Mouse (Mus musculus): ENCODE results near the gene Sf3a1.
A peak's percentile ranks its signal among the peaks of the same experiment; 100 is the strongest.
"Not testable (repeated sequence)": the region's sequence is repeated elsewhere in the genome, so short reads cannot be mapped to it uniquely, and the experiment has no call there.

The Sf3a1 gene

GRCm38 (mm10) chr11:4159808-4160708 lies at the start of gene Sf3a1, which contains the start of gene Ccdc157:
TSS of gene Sf3a1 (plus strand) at chr11:4160350.
TSS of gene Ccdc157 (minus strand) at chr11:4160293.
- DNase-seq (ENCODE audit: low spot score in 2 of 2), result peak; percentile 93 to 96

GRCm38 (mm10) chr11:4112033-4112432 lies 48.1 kb upstream of the Sf3a1 start:
- DNase-seq (ENCODE audit: low spot score in 2 of 2), result no peak

GRCm38 (mm10) chr11:4112861-4113260 lies 47.3 kb upstream of the Sf3a1 start:
- no peak for DNase-seq (ENCODE audit: low spot score in 2 of 2)

GRCm38 (mm10) chr11:4113496-4113895 lies 46.7 kb upstream of the Sf3a1 start:
- no peak for DNase-seq (ENCODE audit: low spot score in 2 of 2)

GRCm38 (mm10) chr11:4113970-4114369 lies 46.2 kb upstream of the Sf3a1 start:
- DNase-seq (ENCODE audit: low spot score in 2 of 2), result no peak

- DNase-seq (ENCODE audit: low spot score in 2 of 2), result not testable (repeated sequence)
Observed at GRCm38 (mm10) chr11:4114541-4114940, 45.6 kb upstream of the Sf3a1 start.

GRCm38 (mm10) chr11:4115407-4115806 lies 44.7 kb upstream of the Sf3a1 start:
- no peak for DNase-seq (ENCODE audit: low spot score in 2 of 2)

GRCm38 (mm10) chr11:4116458-4117141 lies 43.5 kb upstream of the Sf3a1 start:
- DNase-seq (ENCODE audit: low spot score in 2 of 2), result peak in 1 of 2 experiments; percentile 50

GRCm38 (mm10) chr11:4117372-4118071 lies 42.6 kb upstream of the Sf3a1 start:
- DNase-seq (ENCODE audit: low spot score in 2 of 2), result peak in 1 of 2 experiments; percentile 38

- peak; percentile 79 to 86 for DNase-seq (ENCODE audit: low spot score in 2 of 2)
Observed at GRCm38 (mm10) chr11:4118081-4118921, 41.8 kb upstream of the Sf3a1 start.

- DNase-seq (ENCODE audit: low spot score in 2 of 2), result no peak
Observed at GRCm38 (mm10) chr11:4119635-4120034, 40.5 kb upstream of the Sf3a1 start.

- DNase-seq (ENCODE audit: low spot score in 2 of 2), result no peak
Observed at GRCm38 (mm10) chr11:4121691-4122090, 38.5 kb upstream of the Sf3a1 start.

- no peak for DNase-seq (ENCODE audit: low spot score in 2 of 2)
Observed at GRCm38 (mm10) chr11:4122226-4122625, 37.9 kb upstream of the Sf3a1 start.

GRCm38 (mm10) chr11:4122742-4123579 lies 37.2 kb upstream of the Sf3a1 start, which contains the start of gene Sec14l2:
TSS of gene Sec14l2 (minus strand) at chr11:4123415.
- DNase-seq (ENCODE audit: low spot score in 2 of 2), result no peak

- DNase-seq (ENCODE audit: low spot score in 2 of 2), result peak; percentile 64 to 81
Observed at GRCm38 (mm10) chr11:4123922-4124321, 36.2 kb upstream of the Sf3a1 start.

- no peak for DNase-seq (ENCODE audit: low spot score in 2 of 2)
Observed at GRCm38 (mm10) chr11:4127059-4127458, 33.1 kb upstream of the Sf3a1 start.

GRCm38 (mm10) chr11:4128461-4128860 lies 31.7 kb upstream of the Sf3a1 start:
- not testable (repeated sequence) for DNase-seq (ENCODE audit: low spot score in 2 of 2)

GRCm38 (mm10) chr11:4133450-4133849 lies 26.7 kb upstream of the Sf3a1 start:
- DNase-seq (ENCODE audit: low spot score in 2 of 2), result no peak

GRCm38 (mm10) chr11:4134400-4134799 lies 25.8 kb upstream of the Sf3a1 start:
- DNase-seq (ENCODE audit: low spot score in 2 of 2), result no peak
